Mouse (Mus musculus): Measurements from ENCODE around the gene AI661453. TPM values are rescaled to one million over a fixed set of nuclear protein-coding genes. Genes with fewer than 3 reads are reported as not detected.

The AI661453 gene
- total RNA-seq, 2 experiments from 2014 or later, result 0.23 to 0.60 TPM

Other genes with a start within 250 kb of the AI661453 start
- 10 to 100 TPM; 37.5 to 52.8 TPM for gene Mrps10, start 67.7 kb upstream of the AI661453 start, total RNA-seq (2021)
- gene Guca1b, start 51.2 kb upstream of the AI661453 start, total RNA-seq (2021), result 1 to 10 TPM in 1 of 2 experiments, under 1 TPM in 1; 0.60 to 2.4 TPM
- 1 to 10 TPM; 1.2 to 1.7 TPM for gene Guca1a, start 36.0 kb upstream of the AI661453 start, total RNA-seq (2021)
- not detected for gene 1700001C19Rik, start 761 bp downstream of the AI661453 start, total RNA-seq (2021)
- 10 to 100 TPM; 18.5 to 21.2 TPM for gene Taf8, start 65.7 kb downstream of the AI661453 start, total RNA-seq (2021)
- 100 to 1,000 TPM; 408 to 430 TPM for gene Ccnd3, start 68.4 kb downstream of the AI661453 start, total RNA-seq (2021)
- 10 to 100 TPM; 18.7 to 24.8 TPM for gene Bysl, start 174.9 kb downstream of the AI661453 start, total RNA-seq (2021)
- gene Med20, start 175.0 kb downstream of the AI661453 start, total RNA-seq (2021), result 10 to 100 TPM; 39.5 to 40.0 TPM
- gene Gm20517, start 175.0 kb downstream of the AI661453 start, total RNA-seq (2021), result 1 to 10 TPM; 3.4 to 3.7 TPM
- gene Usp49, start 194.1 kb downstream of the AI661453 start, total RNA-seq (2021), result 1 to 10 TPM; 4.1 to 5.6 TPM